Mouse (Mus musculus) intestine, embryonic 14.5 days (tissue): ENCODE results near the gene Ugt1a1. TPM values are rescaled to one million over a fixed set of nuclear protein-coding genes. Genes with fewer than 3 reads are reported as not detected.
A peak's percentile ranks its signal among the peaks of the same experiment; 100 is the strongest.

Experiments used
- ATAC-seq: fragments of 200-750 bp; cut with Nextera tagmentation; replicated peaks from 2 replicates; pipeline ENCODE4 v1.8.0; 2017; ENCODE audit warnings: low read depth, moderate number of reproducible peaks, moderate TSS enrichment, moderate library complexity; ENCODE audit not compliant: low FRiP score, low TSS enrichment
- DNase-seq: peaks from one replicate; pipeline ENCODE4 v3.0.0-alpha.2; 2018; ENCODE audit warnings: low spot score
- H3K27ac ChIP-seq: fragments of 300-500 bp; sonication (generic); 2 replicates; pipeline ENCODE4 v1.5.1; 2014; ENCODE audit warnings: low read depth, mild to moderate bottlenecking, control low read depth
- H3K27me3 ChIP-seq: fragments of 300-500 bp; sonication (generic); replicated peaks from 2 replicates; pipeline ENCODE4 v1.6.1; 2014; ENCODE audit warnings: low read length, control low read depth; ENCODE audit not compliant: control insufficient read depth, insufficient read depth
- H3K36me3 ChIP-seq: fragments of 300-500 bp; sonication (generic); 2 replicates; pipeline ENCODE4 v1.6.1; 2014; ENCODE audit warnings: low read length, control low read depth; ENCODE audit not compliant: control insufficient read depth, insufficient read depth
- H3K4me1 ChIP-seq: fragments of 300-500 bp; sonication (generic); replicated peaks from 2 replicates; pipeline ENCODE4 v1.6.1; 2014; ENCODE audit warnings: low read length, control low read depth, mixed read lengths; ENCODE audit not compliant: control insufficient read depth, insufficient read depth
- H3K4me2 ChIP-seq: fragments of 300-500 bp; sonication (generic); 2 replicates; pipeline ENCODE4 v1.6.1; 2014; ENCODE audit warnings: low read length
- H3K4me3 ChIP-seq: fragments of 300-500 bp; sonication (generic); 2 replicates; pipeline ENCODE4 v1.5.1; 2014; ENCODE audit warnings: low read depth, low read length, control low read depth, mixed read lengths
- H3K9ac ChIP-seq: fragments of 300-500 bp; sonication (generic); 2 replicates; pipeline ENCODE4 v1.6.1; 2014; ENCODE audit warnings: mild to moderate bottlenecking, low read length
- H3K9me3 ChIP-seq: fragments of 300-500 bp; sonication (generic); 2 replicates; pipeline ENCODE4 v1.6.1; 2016; ENCODE audit warnings: low read length, control low read depth; ENCODE audit not compliant: control insufficient read depth
- WGBS: fragments of 180-500 bp; shearing (Covaris S2); extraction: QIAGEN DNeasy Blood & Tissue Kit; methylation state at CpG from one replicate; pipeline ENCODE4 v1.1.7; 2014; 5-methylcytosine and 5-hydroxymethylcytosine counted together
- polyA plus RNA-seq: library from polyadenylated mRNA; unstranded; fragments of >200 nt; fragmentation: Nextera tagmentation; extraction: Ambion mirVana; gene quantifications from 2 replicates; pipeline ENCODE4 v1.2.1, GENCODE M21; 2014

Ugt1a1 gene
- polyA plus RNA-seq, 1 experiment from 2014 or later, result 3.3 TPM

GRCm38 (mm10) chr1:88234646-88235045 is 22.9 kb downstream of the Ugt1a1 start:
- no peak overlapping the region for H3K9ac ChIP-seq
- no peaks in the 10 kb centered on the region for H3K36me3 ChIP-seq
- H3K27me3 ChIP-seq, result no peaks in the 10 kb centered on the region
- 47% methylated on average over 5 of the region's 5 CpGs for WGBS
- H3K4me2 ChIP-seq, result no peak overlapping the region
- ATAC-seq (no peak), DNase-seq (no peak)
- no peak overlapping the region for H3K27ac ChIP-seq
- H3K4me1 ChIP-seq, result no peaks in the 10 kb centered on the region
- no peak overlapping the region for H3K4me3 ChIP-seq
- H3K9me3 ChIP-seq, result peaks cover 90% of the 10 kb centered on the region

- H3K27ac ChIP-seq, result no peak overlapping the region
- no peak overlapping the region for H3K9ac ChIP-seq
- no peaks in the 10 kb centered on the region for H3K36me3 ChIP-seq
- ATAC-seq (no peak), DNase-seq (no peak)
- no peak overlapping the region for H3K4me2 ChIP-seq
- H3K4me1 ChIP-seq, result no peaks in the 10 kb centered on the region
- no peaks in the 10 kb centered on the region for H3K27me3 ChIP-seq
- peaks cover 89% of the 10 kb centered on the region for H3K9me3 ChIP-seq
- WGBS, result 64% methylated on average over 11 of the region's 11 CpGs
- H3K4me3 ChIP-seq, result no peak overlapping the region
These were observed 23.5 kb downstream of the Ugt1a1 start for GRCm38 (mm10) chr1:88235046-88235893.

- ATAC-seq (no peak), DNase-seq (no peak)
- no peak overlapping the region for H3K9ac ChIP-seq
- peaks cover 89% of the 10 kb centered on the region for H3K9me3 ChIP-seq
- 65% methylated on average over 4 of the region's 4 CpGs for WGBS
- H3K36me3 ChIP-seq, result no peaks in the 10 kb centered on the region
- H3K27me3 ChIP-seq, result no peaks in the 10 kb centered on the region
- no peaks in the 10 kb centered on the region for H3K4me1 ChIP-seq
- H3K4me3 ChIP-seq, result no peak overlapping the region
- no peak overlapping the region for H3K27ac ChIP-seq
- no peak overlapping the region for H3K4me2 ChIP-seq
These were observed 24.2 kb downstream of the Ugt1a1 start for GRCm38 (mm10) chr1:88235894-88236415.

GRCm38 (mm10) chr1:88237311-88237710 is 25.6 kb downstream of the Ugt1a1 start:
- H3K4me3 ChIP-seq, result no peak overlapping the region
- H3K9ac ChIP-seq, result no peak overlapping the region
- no peaks in the 10 kb centered on the region for H3K4me1 ChIP-seq
- no peak overlapping the region for H3K27ac ChIP-seq
- ATAC-seq (peak; percentile 4; the same call in 1 of the 2 replicates), DNase-seq (no peak)
- H3K36me3 ChIP-seq, result no peaks in the 10 kb centered on the region
- H3K27me3 ChIP-seq, result no peaks in the 10 kb centered on the region
- peaks cover 83% of the 10 kb centered on the region for H3K9me3 ChIP-seq
- H3K4me2 ChIP-seq, result no peak overlapping the region
- 77% methylated on average over 5 of the region's 5 CpGs for WGBS

- Histone ChIP-seq H3K4me1 (no peaks in the 10 kb centered on the region), H3K4me3 (no peak overlapping the region), H3K27ac (no peak overlapping the region), H3K9ac (no peak overlapping the region), H3K36me3 (no peaks in the 10 kb centered on the region), H3K4me2 (no peak overlapping the region), H3K27me3 (no peaks in the 10 kb centered on the region), H3K9me3 (peaks cover 84% of the 10 kb centered on the region)
- DNase-seq, result no peak
- ATAC-seq, result no peak; the same call in 1 of the 2 replicates
- WGBS, result 77% methylated on average over 6 of the region's 6 CpGs
These were observed 27.0 kb downstream of the Ugt1a1 start for GRCm38 (mm10) chr1:88238771-88239170.

GRCm38 (mm10) chr1:88240072-88240471 is 28.3 kb downstream of the Ugt1a1 start:
- Histone ChIP-seq H3K4me1 (no peaks in the 10 kb centered on the region), H3K9me3 (peaks cover 75% of the 10 kb centered on the region), H3K27ac (no peak overlapping the region), H3K36me3 (no peaks in the 10 kb centered on the region), H3K9ac (no peak overlapping the region), H3K4me3 (no peak overlapping the region), H3K27me3 (no peaks in the 10 kb centered on the region), H3K4me2 (no peak overlapping the region)
- DNase-seq (no peak), ATAC-seq (no peak)
- 76% methylated on average over 5 of the region's 5 CpGs for WGBS

GRCm38 (mm10) chr1:88240579-88240978 is 28.8 kb downstream of the Ugt1a1 start:
- Histone ChIP-seq H3K4me2 (no peak overlapping the region), H3K27ac (no peak overlapping the region), H3K36me3 (no peaks in the 10 kb centered on the region), H3K4me1 (no peaks in the 10 kb centered on the region), H3K4me3 (no peak overlapping the region), H3K27me3 (no peaks in the 10 kb centered on the region), H3K9ac (no peak overlapping the region), H3K9me3 (peaks cover 73% of the 10 kb centered on the region)
- no peak for DNase-seq
- no peak for ATAC-seq
- 71% methylated on average over 4 of the region's 4 CpGs for WGBS

- no peaks in the 10 kb centered on the region for H3K27me3 ChIP-seq
- H3K9ac ChIP-seq, result no peak overlapping the region
- no peaks in the 10 kb centered on the region for H3K4me1 ChIP-seq
- no peaks in the 10 kb centered on the region for H3K36me3 ChIP-seq
- no peak overlapping the region for H3K4me2 ChIP-seq
- H3K9me3 ChIP-seq, result peaks cover 67% of the 10 kb centered on the region
- DNase-seq (no peak), ATAC-seq (no peak)
- no peak overlapping the region for H3K4me3 ChIP-seq
- no peak overlapping the region for H3K27ac ChIP-seq
- WGBS, result 67% methylated on average over 5 of the region's 5 CpGs
These were observed 32.1 kb downstream of the Ugt1a1 start for GRCm38 (mm10) chr1:88243861-88244260.

GRCm38 (mm10) chr1:88245881-88246280 is 34.1 kb downstream of the Ugt1a1 start:
- H3K27me3 ChIP-seq, result no peaks in the 10 kb centered on the region
- no peak for DNase-seq
- H3K9ac ChIP-seq, result no peak overlapping the region
- H3K9me3 ChIP-seq, result peaks cover 68% of the 10 kb centered on the region
- H3K4me3 ChIP-seq, result no peak overlapping the region
- H3K27ac ChIP-seq, result no peak overlapping the region
- no peak for ATAC-seq
- 76% methylated on average over 6 of the region's 6 CpGs for WGBS
- no peak overlapping the region for H3K4me2 ChIP-seq
- no peaks in the 10 kb centered on the region for H3K36me3 ChIP-seq
- H3K4me1 ChIP-seq, result no peaks in the 10 kb centered on the region
